Mouse (Mus musculus): ENCODE measurements around the gene Aire. TPM values are rescaled to one million over a fixed set of nuclear protein-coding genes. Genes with fewer than 3 reads are reported as not detected.
"Not testable (repeated sequence)": the region's sequence is repeated elsewhere in the genome, so short reads cannot be mapped to it uniquely, and the experiment has no call there.

Aire gene
- polyA plus RNA-seq, 1 experiment from 2014 or later: not detected

DNA sequence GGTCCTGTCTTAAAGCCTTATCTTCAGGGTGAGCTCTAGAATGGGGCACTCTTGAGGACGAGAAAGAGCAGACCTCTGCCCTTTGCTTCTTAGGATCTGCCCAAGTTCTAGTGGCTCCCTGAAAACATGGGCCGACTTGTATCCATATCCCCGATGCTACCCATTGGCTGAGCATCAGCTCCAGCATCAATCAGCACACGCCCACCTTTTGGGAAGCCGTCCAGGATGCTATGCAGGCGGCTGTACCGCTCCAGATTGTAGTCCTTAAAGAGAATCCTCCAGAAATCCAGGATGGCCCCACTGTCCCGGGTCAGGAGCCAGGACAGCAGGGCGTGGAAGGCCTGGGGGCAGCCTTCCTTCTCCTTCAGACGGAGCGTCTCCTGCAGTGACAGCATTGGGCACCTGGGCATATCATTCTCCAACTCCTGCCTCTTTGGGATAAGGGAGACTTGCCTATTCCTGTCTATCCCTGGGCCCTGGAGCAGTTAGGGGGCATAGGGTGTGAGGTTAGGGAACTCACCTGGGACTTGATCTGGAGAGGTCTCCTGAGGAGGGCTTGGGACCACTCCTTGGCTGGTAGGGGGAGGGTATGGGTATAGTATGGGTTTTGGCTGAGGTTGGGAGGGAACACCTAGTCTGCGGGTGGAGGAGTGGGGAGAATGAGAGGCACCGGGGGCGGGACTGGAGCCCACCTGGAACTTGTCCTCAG is 559 bp downstream of the Aire start:
- Histone ChIP-seq H3K4me3 (ENCODE audit: low read depth, low read length) (peak overlapping the region; percentile 8), H3K27ac (replicated peaks; ENCODE audit: low read depth, low read length) (no peak overlapping the region), H3K36me3 (ENCODE audit: control insufficient read depth, insufficient read depth, low read length) (no peaks in the 10 kb centered on the region), H3K4me2 (ENCODE audit: low read depth, low read length) (peak overlapping the region; percentile 40), H3K4me1 (ENCODE audit: control insufficient read depth, insufficient read depth, low read length) (peaks cover 7% of the 10 kb centered on the region; the same call in 1 of the 2 replicates), H3K9ac (ENCODE audit: low read depth, low read length) (0 out of 2 replicates have a peak overlapping the region, but pooled peaks have one; percentile 15), H3K9me3 (ENCODE audit: control insufficient read depth, low read length) (no peaks in the 10 kb centered on the region), H3K27me3 (replicated peaks; ENCODE audit: control insufficient read depth, insufficient read depth, low read length) (no peaks in the 10 kb centered on the region)
- no peak for DNase-seq (ENCODE audit: low spot score)
- WGBS: 60% methylated on average over 11 of the region's 14 CpGs
- ATAC-seq (ENCODE audit: low read depth): peak; percentile 9; the same call in 1 of the 2 replicates

DNA sequence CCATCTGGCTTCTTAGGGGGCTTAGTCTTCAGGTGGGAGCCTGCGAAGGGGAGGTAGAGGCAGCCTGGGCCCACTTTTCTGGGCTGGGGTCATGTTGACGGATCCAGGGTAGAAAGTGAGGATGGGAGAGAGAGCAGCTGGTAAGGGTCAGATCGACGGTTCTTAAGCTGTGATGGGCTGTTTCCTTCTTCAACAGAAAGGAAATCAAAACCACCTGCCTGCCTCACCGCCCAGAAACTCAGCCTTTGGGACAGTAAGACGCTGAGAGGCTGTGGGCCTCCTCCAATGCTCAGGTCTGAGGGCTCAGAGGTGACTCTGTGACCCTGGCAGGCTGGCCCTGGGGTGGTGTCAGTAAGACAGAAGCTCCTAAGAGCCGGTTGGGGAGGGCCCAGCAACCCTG is 1.3 kb downstream of the Aire start:
- DNase-seq (ENCODE audit: low spot score) (no peak), ATAC-seq (ENCODE audit: low read depth) (no peak)
- no peaks in the 10 kb centered on the region for H3K9me3 ChIP-seq (ENCODE audit: control insufficient read depth, low read length)
- no peaks in the 10 kb centered on the region for H3K36me3 ChIP-seq (ENCODE audit: control insufficient read depth, insufficient read depth, low read length)
- H3K4me1 ChIP-seq (ENCODE audit: control insufficient read depth, insufficient read depth, low read length): peaks cover 7% of the 10 kb centered on the region; the same call in 1 of the 2 replicates
- no peak overlapping the region for H3K9ac ChIP-seq (ENCODE audit: low read depth, low read length)
- 42% methylated on average over 7 of the region's 7 CpGs for WGBS
- H3K4me3 ChIP-seq (ENCODE audit: low read depth, low read length): no peak overlapping the region
- H3K27ac ChIP-seq (replicated peaks; ENCODE audit: low read depth, low read length): no peak overlapping the region
- H3K4me2 ChIP-seq (ENCODE audit: low read depth, low read length): no peak overlapping the region
- H3K27me3 ChIP-seq (replicated peaks; ENCODE audit: control insufficient read depth, insufficient read depth, low read length): no peaks in the 10 kb centered on the region

DNA sequence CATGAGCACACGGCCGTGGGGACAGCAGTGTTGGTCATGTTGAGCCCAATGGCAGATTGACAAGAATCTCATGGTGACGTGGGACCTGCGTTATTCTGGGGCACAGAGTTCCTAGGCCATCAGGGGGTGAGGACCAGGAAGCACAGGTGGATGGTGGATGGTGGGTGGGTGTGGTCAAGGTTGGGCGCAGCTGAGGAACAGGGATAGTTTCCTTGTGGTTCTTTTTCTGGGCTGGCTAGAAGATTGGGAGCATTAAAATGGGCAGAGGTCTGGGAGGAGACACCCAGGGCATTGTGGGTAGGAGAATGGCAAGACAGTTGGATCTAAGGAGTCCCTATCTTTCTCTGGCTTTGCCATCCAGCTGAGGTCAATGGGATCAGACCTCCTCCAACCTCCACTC is 1.8 kb downstream of the Aire start, which contains the start of gene Dnmt3l:
TSS of gene Dnmt3l (plus strand) at position 301 of the 400 bp plus-strand sequence.
- Histone ChIP-seq H3K9ac (ENCODE audit: low read depth, low read length) (no peak within 1 kb of the TSS), H3K9me3 (ENCODE audit: control insufficient read depth, low read length) (no peaks in the 10 kb centered on the region), H3K27ac (replicated peaks; ENCODE audit: low read depth, low read length) (no peak within 1 kb of the TSS), H3K4me2 (ENCODE audit: low read depth, low read length) (no peak within 1 kb of the TSS), H3K4me1 (ENCODE audit: control insufficient read depth, insufficient read depth, low read length) (peaks cover 7% of the 10 kb centered on the region; the same call in 1 of the 2 replicates), H3K4me3 (ENCODE audit: low read depth, low read length) (no peak within 1 kb of the TSS), H3K27me3 (replicated peaks; ENCODE audit: control insufficient read depth, insufficient read depth, low read length) (no peaks in the 10 kb centered on the region), H3K36me3 (ENCODE audit: control insufficient read depth, insufficient read depth, low read length) (no peaks in the 10 kb centered on the region)
- WGBS: 92% methylated on average over 5 of the region's 5 CpGs
- no peak for ATAC-seq (ENCODE audit: low read depth)
- no peak for DNase-seq (ENCODE audit: low spot score)

DNA sequence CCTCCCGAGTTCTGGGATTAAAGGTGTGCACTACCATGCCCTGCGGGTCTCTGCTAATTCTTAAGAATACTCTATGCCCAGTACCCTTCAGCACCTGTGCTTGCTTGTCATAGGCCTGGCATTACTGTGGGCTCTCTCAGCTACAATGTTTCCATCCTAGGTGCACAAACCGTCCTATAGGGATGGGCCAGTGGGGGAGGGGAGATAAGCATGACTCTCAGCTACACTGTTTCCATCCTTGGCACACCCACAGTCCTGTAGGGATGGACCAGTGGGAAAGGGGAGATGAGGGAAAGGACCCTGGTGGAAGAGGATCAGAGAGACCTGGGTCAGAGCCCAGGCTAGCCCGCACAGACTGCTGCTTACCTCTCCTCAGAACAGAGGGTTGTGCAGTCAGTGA is 6.3 kb downstream of the Aire start:
- no peaks in the 10 kb centered on the region for H3K36me3 ChIP-seq (ENCODE audit: control insufficient read depth, insufficient read depth, low read length)
- no peaks in the 10 kb centered on the region for H3K9me3 ChIP-seq (ENCODE audit: control insufficient read depth, low read length)
- H3K4me3 ChIP-seq (ENCODE audit: low read depth, low read length): no peak overlapping the region
- H3K27ac ChIP-seq (replicated peaks; ENCODE audit: low read depth, low read length): no peak overlapping the region
- no peak overlapping the region for H3K4me2 ChIP-seq (ENCODE audit: low read depth, low read length)
- no peaks in the 10 kb centered on the region for H3K27me3 ChIP-seq (replicated peaks; ENCODE audit: control insufficient read depth, insufficient read depth, low read length)
- H3K9ac ChIP-seq (ENCODE audit: low read depth, low read length): no peak overlapping the region
- H3K4me1 ChIP-seq (ENCODE audit: control insufficient read depth, insufficient read depth, low read length): no peaks in the 10 kb centered on the region
- DNase-seq (ENCODE audit: low spot score) (no peak), ATAC-seq (ENCODE audit: low read depth) (no peak)
- 75% methylated on average over 4 of the region's 4 CpGs for WGBS

DNA sequence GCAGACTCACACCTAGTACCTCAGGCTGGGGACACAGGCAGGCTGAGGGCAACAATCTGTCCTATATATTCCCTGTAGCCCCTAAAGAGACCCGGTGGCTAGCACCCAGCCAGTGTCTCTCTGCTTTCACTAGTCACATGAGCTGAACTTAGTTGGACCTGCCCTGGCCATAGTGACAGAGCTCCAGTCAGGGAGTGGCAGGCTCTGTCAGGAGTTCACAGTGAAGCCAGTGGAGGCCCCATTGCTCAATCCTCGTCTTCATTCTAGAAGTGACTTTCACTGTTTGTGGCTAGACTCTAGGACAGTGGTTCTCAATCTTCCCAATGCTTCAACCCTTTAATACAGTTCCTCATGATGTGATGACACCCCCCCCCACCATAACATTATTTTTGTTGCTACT is 11.4 kb downstream of the Aire start:
- H3K4me1 ChIP-seq (ENCODE audit: control insufficient read depth, insufficient read depth, low read length): no peaks in the 10 kb centered on the region
- no peak overlapping the region for H3K4me2 ChIP-seq (ENCODE audit: low read depth, low read length)
- no peak for ATAC-seq (ENCODE audit: low read depth)

DNA sequence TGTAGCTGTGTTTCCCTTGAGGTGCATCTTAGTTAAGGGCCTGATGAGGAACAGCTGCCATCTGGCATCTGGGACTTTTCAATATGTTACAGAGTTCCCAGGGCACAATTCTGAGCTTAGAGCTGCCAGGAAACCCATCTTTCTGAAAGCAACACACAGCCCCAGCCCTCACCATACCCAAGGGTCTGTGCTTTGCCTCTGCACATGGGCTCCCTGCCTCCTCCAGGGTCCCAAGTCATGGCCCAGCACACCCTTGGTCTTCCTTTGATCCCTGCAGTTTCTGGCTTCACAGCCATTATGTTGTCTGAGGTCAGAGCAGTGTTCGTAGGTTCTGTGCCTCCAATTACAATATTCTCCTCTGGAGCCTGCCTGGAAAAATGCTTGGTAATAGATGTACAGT is 14.3 kb downstream of the Aire start:
- Histone ChIP-seq H3K27ac (replicated peaks; ENCODE audit: low read depth, low read length) (no peak overlapping the region), H3K4me3 (ENCODE audit: low read depth, low read length) (no peak overlapping the region), H3K36me3 (ENCODE audit: control insufficient read depth, insufficient read depth, low read length) (no peaks in the 10 kb centered on the region), H3K9ac (ENCODE audit: low read depth, low read length) (no peak overlapping the region), H3K4me2 (ENCODE audit: low read depth, low read length) (no peak overlapping the region), H3K27me3 (replicated peaks; ENCODE audit: control insufficient read depth, insufficient read depth, low read length) (no peaks in the 10 kb centered on the region), H3K9me3 (ENCODE audit: control insufficient read depth, low read length) (no peaks in the 10 kb centered on the region), H3K4me1 (ENCODE audit: control insufficient read depth, insufficient read depth, low read length) (no peaks in the 10 kb centered on the region)
- 79% methylated on average over 1 of the region's 1 CpGs for WGBS
- no peak for ATAC-seq (ENCODE audit: low read depth)
- DNase-seq (ENCODE audit: low spot score): no peak

More for the DNA sequence above, 11.4 kb downstream of the Aire start:
- no peak for DNase-seq (ENCODE audit: low spot score)
- no peaks in the 10 kb centered on the region for H3K27me3 ChIP-seq (replicated peaks; ENCODE audit: control insufficient read depth, insufficient read depth, low read length)
- no peaks in the 10 kb centered on the region for H3K36me3 ChIP-seq (ENCODE audit: control insufficient read depth, insufficient read depth, low read length)
- H3K9me3 ChIP-seq (ENCODE audit: control insufficient read depth, low read length): no peaks in the 10 kb centered on the region
- no peak overlapping the region for H3K9ac ChIP-seq (ENCODE audit: low read depth, low read length)
- no peak overlapping the region for H3K4me3 ChIP-seq (ENCODE audit: low read depth, low read length)
- WGBS: 64% methylated on average over 2 of the region's 2 CpGs
- no peak overlapping the region for H3K27ac ChIP-seq (replicated peaks; ENCODE audit: low read depth, low read length)

DNA sequence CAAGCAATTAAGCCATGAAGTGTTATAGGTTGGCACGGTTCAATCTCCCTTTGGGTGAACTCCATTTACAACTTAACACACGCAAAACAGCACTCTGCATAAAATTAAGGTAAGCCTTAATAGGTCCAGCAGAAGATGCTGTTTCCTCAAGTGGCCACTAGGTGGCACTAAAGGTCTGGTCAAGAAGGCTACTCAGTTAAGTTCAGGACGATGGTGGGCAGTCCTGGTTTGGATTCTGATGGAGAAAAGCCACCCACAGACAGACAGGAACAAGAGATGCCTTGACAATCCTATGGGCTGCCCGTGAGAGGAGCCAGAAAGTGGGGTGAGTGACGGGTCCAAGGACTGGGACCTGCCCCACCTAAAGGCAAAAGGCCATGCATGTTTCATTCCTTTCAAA is 15.3 kb downstream of the Aire start:
- Histone ChIP-seq H3K4me3 (ENCODE audit: low read depth, low read length) (no peak overlapping the region), H3K27me3 (replicated peaks; ENCODE audit: control insufficient read depth, insufficient read depth, low read length) (no peaks in the 10 kb centered on the region), H3K9ac (ENCODE audit: low read depth, low read length) (no peak overlapping the region), H3K4me1 (ENCODE audit: control insufficient read depth, insufficient read depth, low read length) (no peaks in the 10 kb centered on the region), H3K27ac (replicated peaks; ENCODE audit: low read depth, low read length) (no peak overlapping the region), H3K36me3 (ENCODE audit: control insufficient read depth, insufficient read depth, low read length) (no peaks in the 10 kb centered on the region), H3K9me3 (ENCODE audit: control insufficient read depth, low read length) (no peaks in the 10 kb centered on the region), H3K4me2 (ENCODE audit: low read depth, low read length) (no peak overlapping the region)
- 6% methylated on average over 5 of the region's 5 CpGs for WGBS
- ATAC-seq (ENCODE audit: low read depth): peak; percentile 82
- DNase-seq (ENCODE audit: low spot score): peak; percentile 89

DNA sequence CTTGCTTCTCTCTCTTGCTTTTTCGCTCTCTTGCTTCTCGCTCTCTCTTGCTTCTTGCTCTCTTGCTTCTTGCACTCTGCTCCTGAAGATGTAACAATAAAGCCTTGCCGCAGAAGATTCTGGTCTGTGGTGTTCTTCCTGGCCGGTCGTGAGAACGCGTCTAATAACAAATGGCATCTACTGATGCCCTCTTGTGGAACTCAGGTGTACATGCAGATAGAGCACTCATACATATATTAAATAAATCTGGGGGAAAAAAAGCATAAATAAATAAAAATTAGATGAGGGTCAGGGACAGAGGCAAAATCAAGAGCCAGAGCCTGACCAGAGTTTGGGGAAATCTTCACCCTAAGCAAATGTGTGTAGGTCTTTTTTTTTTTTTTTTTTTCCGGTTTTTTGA is 18.0 kb downstream of the Aire start:
- not testable (repeated sequence) for H3K4me3 ChIP-seq (ENCODE audit: low read depth, low read length); H3K27me3 ChIP-seq (replicated peaks; ENCODE audit: control insufficient read depth, insufficient read depth, low read length)
- 75% methylated on average over 6 of the region's 8 CpGs for WGBS

DNA sequence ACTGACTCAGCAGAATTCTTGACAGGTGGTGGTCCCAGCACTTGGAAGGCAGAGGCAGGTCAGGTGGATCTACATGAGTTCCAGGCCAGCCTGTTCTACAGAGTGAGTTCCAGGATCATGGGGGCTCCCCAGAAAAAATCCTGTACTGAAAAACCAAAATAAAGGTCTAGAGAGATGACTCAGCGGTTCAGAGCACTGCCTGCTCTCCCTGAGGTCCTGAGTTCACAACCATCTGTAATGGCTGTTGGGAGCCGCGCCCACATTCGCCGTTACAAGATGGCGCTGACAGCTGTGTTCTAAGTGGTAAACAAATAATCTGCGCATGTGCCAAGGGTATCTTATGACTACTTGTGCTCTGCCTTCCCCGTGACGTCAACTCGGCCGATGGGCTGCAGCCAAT is 23.4 kb downstream of the Aire start:
- H3K9me3 ChIP-seq (ENCODE audit: control insufficient read depth, low read length); H3K4me2 ChIP-seq (ENCODE audit: low read depth, low read length); H3K36me3 ChIP-seq (ENCODE audit: control insufficient read depth, insufficient read depth, low read length); H3K9ac ChIP-seq (ENCODE audit: low read depth, low read length); H3K27ac ChIP-seq (replicated peaks; ENCODE audit: low read depth, low read length); H3K4me3 ChIP-seq (ENCODE audit: low read depth, low read length); H3K4me1 ChIP-seq (ENCODE audit: control insufficient read depth, insufficient read depth, low read length); H3K27me3 ChIP-seq (replicated peaks; ENCODE audit: control insufficient read depth, insufficient read depth, low read length); DNase-seq (ENCODE audit: low spot score); ATAC-seq (ENCODE audit: low read depth): not testable (repeated sequence)
- 100% methylated on average over 6 of the region's 11 CpGs for WGBS

More for the DNA sequence above, 18.0 kb downstream of the Aire start:
- H3K9me3 ChIP-seq (ENCODE audit: control insufficient read depth, low read length); H3K4me1 ChIP-seq (ENCODE audit: control insufficient read depth, insufficient read depth, low read length); DNase-seq (ENCODE audit: low spot score); ATAC-seq (ENCODE audit: low read depth); H3K4me2 ChIP-seq (ENCODE audit: low read depth, low read length); H3K9ac ChIP-seq (ENCODE audit: low read depth, low read length); H3K36me3 ChIP-seq (ENCODE audit: control insufficient read depth, insufficient read depth, low read length); H3K27ac ChIP-seq (replicated peaks; ENCODE audit: low read depth, low read length): not testable (repeated sequence)

Data from embryonic facial prominence, embryonic 14.5 days (tissue).